Mouse (Mus musculus): ENCODE measurements around the gene Numa1. TPM values are rescaled to one million over a fixed set of nuclear protein-coding genes. Genes with fewer than 3 reads are reported as not detected.

Gene Numa1
- total and polyA plus RNA-seq, 3 experiments: 53.3 to 93.8 (median 88.3) TPM

DNA sequence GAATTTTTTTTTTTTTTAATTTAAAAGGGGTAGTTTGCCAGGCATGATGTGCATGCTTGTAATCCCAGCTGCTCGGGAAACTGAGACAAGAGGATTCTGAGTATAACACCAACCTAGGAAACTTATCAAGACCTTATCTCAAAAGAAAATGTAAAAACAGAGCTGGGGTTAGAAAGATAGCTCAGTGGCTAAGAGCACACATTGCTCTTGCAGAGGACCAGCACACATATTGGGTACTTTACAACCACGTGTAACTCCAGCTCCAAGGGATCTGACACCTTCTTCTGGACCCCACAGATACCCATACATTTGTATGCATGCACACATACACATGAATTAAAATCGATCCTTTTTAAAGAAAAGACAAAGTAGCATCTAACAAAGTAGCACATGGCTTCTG lies 127.4 kb downstream of the Numa1 start:
- H3K79me2 ChIP-seq (replicated peaks; ENCODE audit: control insufficient read depth, insufficient read depth, low read length): 0 out of 2 replicates have a peak, but pooled peaks cover 4% of the 10 kb centered on the region
- H3K9ac ChIP-seq (ENCODE audit: low read depth, low read length): no peak overlapping the region
- TF ChIP-seq CTCF (IDR thresholded peaks at IDR 0.05) (no peak), POLR2A (IDR thresholded peaks at IDR 0.05; ENCODE audit: insufficient read depth, low read depth, low read length) (no peak), EP300 (IDR thresholded peaks at IDR 0.05; ENCODE audit: insufficient read depth, low read depth, low read length) (no peak)
- WGBS: 69% methylated on average over 3 of the region's 3 CpGs
- peaks cover 12% of the 10 kb centered on the region for H3K36me3 ChIP-seq (ENCODE audit: control insufficient read depth, insufficient read depth, low read length)
- H3K27ac ChIP-seq: no peak overlapping the region
- peaks cover 4% of the 10 kb centered on the region for H3K4me1 ChIP-seq (ENCODE audit: control insufficient read depth, insufficient read depth, low read length)
- no peaks in the 10 kb centered on the region for H3K27me3 ChIP-seq (ENCODE audit: control insufficient read depth, insufficient read depth, low read length)
- intact Hi-C loops (cut with DNase I): no loop called here
- no peak for DNase-seq
- H3K4me3 ChIP-seq: no peak overlapping the region

DNA sequence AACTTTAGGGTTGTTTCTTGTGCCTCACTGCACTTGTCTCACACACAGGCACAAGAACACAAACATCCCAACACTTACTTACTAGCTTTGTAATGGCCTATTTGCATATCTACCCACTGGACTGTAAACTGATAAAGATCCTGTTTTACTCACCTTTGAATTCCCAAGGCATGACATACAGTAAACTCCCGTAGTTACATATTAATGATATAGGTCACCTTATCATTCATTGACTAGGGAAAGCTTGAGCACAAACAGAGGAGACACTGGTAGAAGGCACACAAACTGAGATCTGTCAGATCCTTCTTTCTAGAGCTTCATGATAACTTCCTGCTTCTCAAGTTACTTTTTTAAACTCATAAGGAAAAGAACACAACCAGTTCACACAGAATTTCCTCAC lies 128.3 kb downstream of the Numa1 start:
- 81% methylated on average over 1 of the region's 1 CpGs for WGBS

DNA sequence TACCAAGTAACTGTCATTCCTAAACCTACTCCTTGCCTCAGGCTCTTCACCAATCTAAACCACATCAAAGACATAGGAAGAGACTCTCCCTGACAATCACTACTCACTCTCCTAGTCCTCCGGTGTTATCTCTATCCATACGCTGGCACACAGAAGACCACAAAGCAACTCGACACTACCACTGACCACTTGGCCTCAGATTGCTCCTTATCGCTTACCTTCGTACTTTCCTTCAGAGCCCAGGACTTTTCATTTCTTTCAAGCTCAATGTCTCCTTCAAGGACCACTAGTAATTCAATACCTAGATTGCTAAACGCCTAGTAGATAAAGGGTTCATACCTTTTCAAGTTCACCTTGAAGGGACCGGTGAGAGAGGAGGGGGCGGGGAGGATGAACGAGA lies 130.0 kb downstream of the Numa1 start:
- no peak for DNase-seq
- peaks cover 9% of the 10 kb centered on the region for H3K36me3 ChIP-seq (ENCODE audit: control insufficient read depth, insufficient read depth, low read length)
- no peak for TF ChIP-seq POLR2A (IDR thresholded peaks at IDR 0.05; ENCODE audit: insufficient read depth, low read depth, low read length)
- TF ChIP-seq EP300 (IDR thresholded peaks at IDR 0.05; ENCODE audit: insufficient read depth, low read depth, low read length): no peak
- no peak for TF ChIP-seq CTCF (IDR thresholded peaks at IDR 0.05)
- H3K4me3 ChIP-seq: no peak overlapping the region
- 53% methylated on average over 9 of the region's 9 CpGs for WGBS
- intact Hi-C loops (cut with DNase I): loop anchor here (2.0 kb wide), 1 partner anchor 129 kb away; the partner anchor contains the start of gene Numa1
- H3K9ac ChIP-seq (ENCODE audit: low read depth, low read length): no peak overlapping the region
- H3K79me2 ChIP-seq (replicated peaks; ENCODE audit: control insufficient read depth, insufficient read depth, low read length): peaks cover 4% of the 10 kb centered on the region; the same call in 1 of the 2 replicates
- H3K27ac ChIP-seq: no peak overlapping the region
- peaks cover 4% of the 10 kb centered on the region for H3K4me1 ChIP-seq (ENCODE audit: control insufficient read depth, insufficient read depth, low read length)
- no peaks in the 10 kb centered on the region for H3K27me3 ChIP-seq (ENCODE audit: control insufficient read depth, insufficient read depth, low read length)

More for the DNA sequence above, 128.3 kb downstream of the Numa1 start:
- H3K27ac ChIP-seq: no peak overlapping the region
- intact Hi-C loops (cut with DNase I): no loop called here
- H3K4me1 ChIP-seq (ENCODE audit: control insufficient read depth, insufficient read depth, low read length): peaks cover 4% of the 10 kb centered on the region
- 0 out of 2 replicates have a peak, but pooled peaks cover 4% of the 10 kb centered on the region for H3K79me2 ChIP-seq (replicated peaks; ENCODE audit: control insufficient read depth, insufficient read depth, low read length)
- no peak overlapping the region for H3K4me3 ChIP-seq
- no peaks in the 10 kb centered on the region for H3K27me3 ChIP-seq (ENCODE audit: control insufficient read depth, insufficient read depth, low read length)
- TF ChIP-seq EP300 (IDR thresholded peaks at IDR 0.05; ENCODE audit: insufficient read depth, low read depth, low read length) (no peak), CTCF (IDR thresholded peaks at IDR 0.05) (no peak), POLR2A (IDR thresholded peaks at IDR 0.05; ENCODE audit: insufficient read depth, low read depth, low read length) (no peak)
- no peak overlapping the region for H3K9ac ChIP-seq (ENCODE audit: low read depth, low read length)
- no peak for DNase-seq
- H3K36me3 ChIP-seq (ENCODE audit: control insufficient read depth, insufficient read depth, low read length): peaks cover 12% of the 10 kb centered on the region

Other genes starting within 250 kb of the Numa1 start
- gene Phox2a, start 115.8 kb upstream of the Numa1 start, total RNA-seq (2021): under 1 TPM; 0.14 to 0.34 TPM
- 0.20 and 0.33 TPM in 2 replicates for gene Phox2a, start 115.8 kb upstream of the Numa1 start, polyA plus RNA-seq (2012; rRNA removed)
- 100 to 1,000 TPM; 146 to 164 TPM for gene Inppl1, start 95.9 kb upstream of the Numa1 start, total RNA-seq (2021)
- 170 and 177 TPM in 2 replicates for gene Inppl1, start 95.9 kb upstream of the Numa1 start, polyA plus RNA-seq (2012; rRNA removed)
- 1 to 10 TPM; 5.2 to 6.0 TPM for gene Folr2, start 76.9 kb upstream of the Numa1 start, total RNA-seq (2021)
- 23.1 and 29.8 TPM in 2 replicates for gene Folr2, start 76.9 kb upstream of the Numa1 start, polyA plus RNA-seq (2012; rRNA removed)
- 10 to 100 TPM; 18.4 to 20.3 TPM for gene Anapc15, start 70.4 kb upstream of the Numa1 start, total RNA-seq (2021)
- 24.2 and 27.9 TPM in 2 replicates for gene Anapc15, start 70.4 kb upstream of the Numa1 start, polyA plus RNA-seq (2012; rRNA removed)
- gene Folr1, start 63.3 kb upstream of the Numa1 start, total RNA-seq (2021): not detected
- 0.39 and 2.1 TPM in 2 replicates for gene Folr1, start 63.3 kb upstream of the Numa1 start, polyA plus RNA-seq (2012; rRNA removed)
- 100 to 1,000 TPM; 104 to 125 TPM for gene Lamtor1, start 28.2 kb upstream of the Numa1 start, total RNA-seq (2021)
- 244 and 272 TPM in 2 replicates for gene Lamtor1, start 28.2 kb upstream of the Numa1 start, polyA plus RNA-seq (2012; rRNA removed)
- not detected for gene Tomt, start 27.8 kb upstream of the Numa1 start, total RNA-seq (2021)
- 0.12 TPM in 1 of 2 replicates, not detected in the other for gene Tomt, start 27.8 kb upstream of the Numa1 start, polyA plus RNA-seq (2012; rRNA removed)
- gene Lrrc51, start 216 bp upstream of the Numa1 start, total RNA-seq (2021): 1 to 10 TPM; 3.0 to 4.5 TPM
- 7.5 and 11.6 TPM in 2 replicates for gene Lrrc51, start 216 bp upstream of the Numa1 start, polyA plus RNA-seq (2012; rRNA removed)
- gene Il18bp, start 84.6 kb downstream of the Numa1 start, total RNA-seq (2021): 10 to 100 TPM in 1 of 2 experiments, 1 to 10 TPM in 1; 8.6 to 12.3 TPM
- gene Il18bp, start 84.6 kb downstream of the Numa1 start, polyA plus RNA-seq (2012; rRNA removed): 14.4 and 21.8 TPM in 2 replicates
- 10 to 100 TPM; 20.7 to 23.9 TPM for gene Rnf121, start 131.4 kb downstream of the Numa1 start, total RNA-seq (2021)
- gene Rnf121, start 131.4 kb downstream of the Numa1 start, polyA plus RNA-seq (2012; rRNA removed): 21.3 and 33.9 TPM in 2 replicates
- gene Xndc1, start 131.4 kb downstream of the Numa1 start, total RNA-seq (2021): 1 to 10 TPM; 5.7 to 6.5 TPM
- gene Xndc1, start 131.4 kb downstream of the Numa1 start, polyA plus RNA-seq (2012; rRNA removed): 11.2 and 18.6 TPM in 2 replicates
- gene Xntrpc, start 131.6 kb downstream of the Numa1 start, total RNA-seq (2021): under 1 TPM; 0.81 to 0.98 TPM
- gene Xntrpc, start 131.6 kb downstream of the Numa1 start, polyA plus RNA-seq (2012; rRNA removed): 1.2 and 2.4 TPM in 2 replicates
- gene Trpc2, start 149.0 kb downstream of the Numa1 start, total RNA-seq (2021): under 1 TPM in 1 of 2 experiments, not detected in 1; 0.23 TPM
- gene Trpc2, start 149.0 kb downstream of the Numa1 start, polyA plus RNA-seq (2012; rRNA removed): 0.70 and 1.2 TPM in 2 replicates
- gene Art1, start 167.6 kb downstream of the Numa1 start, total RNA-seq (2021): 100 to 1,000 TPM; 242 to 279 TPM
- gene Art1, start 167.6 kb downstream of the Numa1 start, polyA plus RNA-seq (2012; rRNA removed): 251 and 293 TPM in 2 replicates
- gene Art5, start 175.4 kb downstream of the Numa1 start, total RNA-seq (2021): 10 to 100 TPM; 15.7 to 18.3 TPM
- 13.8 and 13.9 TPM in 2 replicates for gene Art5, start 175.4 kb downstream of the Numa1 start, polyA plus RNA-seq (2012; rRNA removed)
- not detected for gene Chrna10, start 182.7 kb downstream of the Numa1 start, total RNA-seq (2021)
- gene Chrna10, start 182.7 kb downstream of the Numa1 start, polyA plus RNA-seq (2012; rRNA removed): 0.21 TPM in 1 of 2 replicates, not detected in the other